Mouse (Mus musculus): ENCODE measurements around the gene Prss53. TPM values are rescaled to one million over a fixed set of nuclear protein-coding genes. Genes with fewer than 3 reads are reported as not detected.

Gene Prss53
- polyA plus RNA-seq, 1 experiment from 2014 or later = 1.1 TPM

GRCm38 (mm10) chr7:127837473-127837872, 53.3 kb downstream of the Prss53 start:
- 90% methylated on average over 5 of the region's 5 CpGs for WGBS
- Histone ChIP-seq H3K4me2 (no peak overlapping the region), H3K36me3 (no peaks in the 10 kb centered on the region), H3K4me3 (no peak overlapping the region), H3K9ac (no peak overlapping the region), H3K4me1 (peaks cover 9% of the 10 kb centered on the region), H3K9me3 (no peaks in the 10 kb centered on the region), H3K27me3 (no peaks in the 10 kb centered on the region), H3K27ac (no peak overlapping the region)
- no peak for ATAC-seq (ENCODE audit: borderline replicate concordance, extremely low read depth, low FRiP score, low TSS enrichment)

Other genes with a start within 250 kb of the Prss53 start
- gene Bcl7c, start 182.0 kb downstream of the Prss53 start, polyA plus RNA-seq (2015; fragmentation: Nextera tagmentation; extraction: Ambion mirVana) = 62.3 and 70.1 TPM in 2 replicates
- gene Ctf1, start 178.2 kb downstream of the Prss53 start, polyA plus RNA-seq (2015; fragmentation: Nextera tagmentation; extraction: Ambion mirVana) = 12.1 and 12.8 TPM in 2 replicates
- gene Ctf2, start 158.8 kb downstream of the Prss53 start, polyA plus RNA-seq (2015; fragmentation: Nextera tagmentation; extraction: Ambion mirVana) = 0.16 and 0.29 TPM in 2 replicates
- 4.3 and 5.1 TPM in 2 replicates for gene Fbxl19, start 146.4 kb downstream of the Prss53 start, polyA plus RNA-seq (2015; fragmentation: Nextera tagmentation; extraction: Ambion mirVana)
- gene Orai3, start 121.2 kb downstream of the Prss53 start, polyA plus RNA-seq (2015; fragmentation: Nextera tagmentation; extraction: Ambion mirVana) = 27.2 and 30.7 TPM in 2 replicates
- 23.3 and 24.7 TPM in 2 replicates for gene Setd1a, start 114.3 kb downstream of the Prss53 start, polyA plus RNA-seq (2015; fragmentation: Nextera tagmentation; extraction: Ambion mirVana)
- not detected in 2 replicates for gene Gm49388, start 105.4 kb downstream of the Prss53 start, polyA plus RNA-seq (2015; fragmentation: Nextera tagmentation; extraction: Ambion mirVana)
- 21.1 and 24.3 TPM in 2 replicates for gene Hsd3b7, start 90.4 kb downstream of the Prss53 start, polyA plus RNA-seq (2015; fragmentation: Nextera tagmentation; extraction: Ambion mirVana)
- gene Stx4a, start 66.7 kb downstream of the Prss53 start, polyA plus RNA-seq (2015; fragmentation: Nextera tagmentation; extraction: Ambion mirVana) = 42.1 and 43.2 TPM in 2 replicates
- gene Stx1b, start 66.4 kb downstream of the Prss53 start, polyA plus RNA-seq (2015; fragmentation: Nextera tagmentation; extraction: Ambion mirVana) = 1.3 and 1.9 TPM in 2 replicates
- 11.0 and 11.3 TPM in 2 replicates for gene Zfp646, start 14.7 kb downstream of the Prss53 start, polyA plus RNA-seq (2015; fragmentation: Nextera tagmentation; extraction: Ambion mirVana)
- gene Zfp668, start 14.1 kb downstream of the Prss53 start, polyA plus RNA-seq (2015; fragmentation: Nextera tagmentation; extraction: Ambion mirVana) = 17.9 and 21.3 TPM in 2 replicates
- not detected in 2 replicates for gene Gm21974, start 4.5 kb upstream of the Prss53 start, polyA plus RNA-seq (2015; fragmentation: Nextera tagmentation; extraction: Ambion mirVana)
- gene Vkorc1, start 4.6 kb upstream of the Prss53 start, polyA plus RNA-seq (2015; fragmentation: Nextera tagmentation; extraction: Ambion mirVana) = 150 and 156 TPM in 2 replicates
- gene Bckdk, start 13.1 kb upstream of the Prss53 start, polyA plus RNA-seq (2015; fragmentation: Nextera tagmentation; extraction: Ambion mirVana) = 134 and 142 TPM in 2 replicates
- gene Kat8, start 21.5 kb upstream of the Prss53 start, polyA plus RNA-seq (2015; fragmentation: Nextera tagmentation; extraction: Ambion mirVana) = 39.5 and 44.3 TPM in 2 replicates
- 80.0 and 84.5 TPM in 2 replicates for gene Prss8, start 39.1 kb upstream of the Prss53 start, polyA plus RNA-seq (2015; fragmentation: Nextera tagmentation; extraction: Ambion mirVana)
- gene Prss36, start 55.8 kb upstream of the Prss53 start, polyA plus RNA-seq (2015; fragmentation: Nextera tagmentation; extraction: Ambion mirVana) = 11.8 and 13.1 TPM in 2 replicates
- 428 and 443 TPM in 2 replicates for gene Fus, start 76.5 kb upstream of the Prss53 start, polyA plus RNA-seq (2015; fragmentation: Nextera tagmentation; extraction: Ambion mirVana)
- 35.0 and 37.6 TPM in 2 replicates for gene Pycard, start 102.9 kb upstream of the Prss53 start, polyA plus RNA-seq (2015; fragmentation: Nextera tagmentation; extraction: Ambion mirVana)
- gene Trim72, start 113.0 kb upstream of the Prss53 start, polyA plus RNA-seq (2015; fragmentation: Nextera tagmentation; extraction: Ambion mirVana) = 0.10 TPM in 1 of 2 replicates, not detected in the other
- 1.4 and 1.5 TPM in 2 replicates for gene Itgam, start 171.7 kb upstream of the Prss53 start, polyA plus RNA-seq (2015; fragmentation: Nextera tagmentation; extraction: Ambion mirVana)
- gene Gm49368, start 171.7 kb upstream of the Prss53 start, polyA plus RNA-seq (2015; fragmentation: Nextera tagmentation; extraction: Ambion mirVana) = not detected in 2 replicates
- gene Itgax, start 238.6 kb upstream of the Prss53 start, polyA plus RNA-seq (2015; fragmentation: Nextera tagmentation; extraction: Ambion mirVana) = 0.05 and 0.19 TPM in 2 replicates

All from lung, embryonic 15.5 days (tissue).